Mouse (Mus musculus) brain, embryonic 18.5 days (tissue): ENCODE measurements around the gene Ablim2.
A peak's percentile ranks its signal among the peaks of the same experiment; 100 is the strongest.

ENCODE experiments used
- DNase-seq: peaks from one replicate; pipeline ENCODE4 v3.0.0-alpha.2; 2012; ENCODE audit warnings: low read depth, low spot score

The Ablim2 gene

GRCm38 (mm10) chr5:35907633-35908426 is 150.2 kb downstream of the Ablim2 start:
- peak; percentile 59 for DNase-seq

GRCm38 (mm10) chr5:35908626-35909443 is 151.2 kb downstream of the Ablim2 start:
- no peak for DNase-seq

GRCm38 (mm10) chr5:35915629-35916300 is 158.1 kb downstream of the Ablim2 start:
- DNase-seq, result no peak

- no peak for DNase-seq
Measured at GRCm38 (mm10) chr5:35916666-35917065, 159.0 kb downstream of the Ablim2 start.

- peak; percentile 86 for DNase-seq
Measured at GRCm38 (mm10) chr5:35918387-35918786, 160.7 kb downstream of the Ablim2 start.

- DNase-seq, result no peak
Measured at GRCm38 (mm10) chr5:35920076-35920475, 162.4 kb downstream of the Ablim2 start.

GRCm38 (mm10) chr5:35920557-35920956 is 162.9 kb downstream of the Ablim2 start:
- no peak for DNase-seq

- no peak for DNase-seq
Measured at GRCm38 (mm10) chr5:35921141-35921540, 163.5 kb downstream of the Ablim2 start.

GRCm38 (mm10) chr5:35921595-35922254 is 164.0 kb downstream of the Ablim2 start:
- no peak for DNase-seq

- DNase-seq, result no peak
Measured at GRCm38 (mm10) chr5:35923448-35923847, 165.8 kb downstream of the Ablim2 start.

- DNase-seq, result peak; percentile 60
Measured at GRCm38 (mm10) chr5:35925171-35925634, 167.5 kb downstream of the Ablim2 start.

- no peak for DNase-seq
Measured at GRCm38 (mm10) chr5:35926511-35926910, 168.8 kb downstream of the Ablim2 start.

- DNase-seq, result no peak
Measured at GRCm38 (mm10) chr5:35931296-35931695, 173.6 kb downstream of the Ablim2 start.

- DNase-seq, result no peak
Measured at GRCm38 (mm10) chr5:35933059-35933458, 175.4 kb downstream of the Ablim2 start.
